Mouse (Mus musculus) kidney, embryonic 14.5 days (tissue): ENCODE data around the gene Gps1. TPM values are rescaled to one million over a fixed set of nuclear protein-coding genes. Genes with fewer than 3 reads are reported as not detected.
"Not testable (repeated sequence)": the region's sequence is repeated elsewhere in the genome, so short reads cannot be mapped to it uniquely, and the experiment has no call there.

Source experiments
- ATAC-seq: fragments of 200-750 bp; cut with Nextera tagmentation; 2 replicates; pipeline ENCODE4 v1.8.0; 2017; ENCODE audit warnings: moderate number of reproducible peaks, mild to moderate bottlenecking, moderate TSS enrichment, moderate library complexity; ENCODE audit not compliant: low FRiP score, low TSS enrichment
- H3K27ac ChIP-seq: fragments of 300-500 bp; sonication (generic); 2 replicates; pipeline ENCODE4 v1.5.1; 2014; ENCODE audit warnings: low read depth, mild to moderate bottlenecking, low read length, moderate library complexity, mixed read lengths
- H3K27me3 ChIP-seq: fragments of 300-500 bp; sonication (generic); 2 replicates; pipeline ENCODE4 v1.6.1; 2014; ENCODE audit warnings: mild to moderate bottlenecking, low read length; ENCODE audit not compliant: control insufficient read depth, insufficient read depth
- H3K36me3 ChIP-seq: fragments of 300-500 bp; sonication (generic); 2 replicates; pipeline ENCODE4 v1.6.1; 2014; ENCODE audit warnings: low read length, mixed read lengths; ENCODE audit not compliant: control insufficient read depth, insufficient read depth
- H3K4me1 ChIP-seq: fragments of 300-500 bp; sonication (generic); 2 replicates; pipeline ENCODE4 v1.6.1; 2014; ENCODE audit warnings: low read length, mixed read lengths; ENCODE audit not compliant: control insufficient read depth, insufficient read depth
- H3K4me2 ChIP-seq: fragments of 300-500 bp; sonication (generic); replicated peaks from 2 replicates; pipeline ENCODE4 v1.6.1; 2014; ENCODE audit warnings: low read depth, mild to moderate bottlenecking, low read length
- H3K4me3 ChIP-seq: fragments of 300-500 bp; sonication (generic); 2 replicates; pipeline ENCODE4 v1.5.1; 2014; ENCODE audit warnings: mild to moderate bottlenecking, low read length
- H3K9ac ChIP-seq: fragments of 300-500 bp; sonication (generic); 2 replicates; pipeline ENCODE4 v1.6.1; 2014; ENCODE audit warnings: low read depth, mild to moderate bottlenecking, low read length, moderate library complexity
- H3K9me3 ChIP-seq: fragments of 300-500 bp; sonication (generic); 2 replicates; pipeline ENCODE4 v1.6.1; 2016; ENCODE audit warnings: low read length; ENCODE audit not compliant: control insufficient read depth
- WGBS: fragments of 180-500 bp; shearing (Covaris S2); extraction: QIAGEN DNeasy Blood & Tissue Kit; methylation state at CpG from one replicate; pipeline ENCODE4 v1.1.7; 2014; 5-methylcytosine and 5-hydroxymethylcytosine counted together
- polyA plus RNA-seq: library from polyadenylated mRNA; unstranded; fragments of >200 nt; fragmentation: Nextera tagmentation; extraction: Ambion mirVana; gene quantifications from 2 replicates; pipeline ENCODE4 v1.2.1, GENCODE M21; 2014

Gene Gps1
- polyA plus RNA-seq, 1 experiment from 2014 or later, result 239 TPM

DNA sequence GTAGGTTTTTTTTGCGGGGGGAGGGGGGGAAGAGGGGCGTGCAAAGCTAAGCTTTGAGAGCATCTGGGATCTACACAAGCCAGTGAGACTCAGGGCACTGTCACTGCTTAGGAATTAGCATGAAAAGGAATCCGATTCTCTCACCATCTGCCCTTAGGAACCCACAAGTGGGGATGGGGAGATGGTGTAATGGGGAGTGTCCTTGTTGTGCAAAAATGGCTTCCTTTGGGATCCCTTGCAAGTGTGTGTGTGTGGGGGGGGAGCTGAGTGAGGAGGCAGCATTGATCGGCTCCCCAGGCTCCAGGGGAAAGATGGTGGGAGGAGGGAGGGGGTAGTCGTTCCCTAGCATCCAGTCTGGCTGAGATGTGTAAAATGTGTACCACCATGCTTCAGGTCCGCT lies 6.9 kb upstream of the Gps1 start:
- Histone ChIP-seq H3K27me3 (no peaks in the 10 kb centered on the region), H3K9ac (no peak overlapping the region), H3K4me2 (no peak overlapping the region), H3K36me3 (peaks cover 13% of the 10 kb centered on the region; the same call in 1 of the 2 replicates), H3K27ac (no peak overlapping the region), H3K4me1 (no peaks in the 10 kb centered on the region), H3K9me3 (no peaks in the 10 kb centered on the region), H3K4me3 (no peak overlapping the region)
- ATAC-seq, result no peak
- WGBS, result 40% methylated on average over 6 of the region's 6 CpGs

DNA sequence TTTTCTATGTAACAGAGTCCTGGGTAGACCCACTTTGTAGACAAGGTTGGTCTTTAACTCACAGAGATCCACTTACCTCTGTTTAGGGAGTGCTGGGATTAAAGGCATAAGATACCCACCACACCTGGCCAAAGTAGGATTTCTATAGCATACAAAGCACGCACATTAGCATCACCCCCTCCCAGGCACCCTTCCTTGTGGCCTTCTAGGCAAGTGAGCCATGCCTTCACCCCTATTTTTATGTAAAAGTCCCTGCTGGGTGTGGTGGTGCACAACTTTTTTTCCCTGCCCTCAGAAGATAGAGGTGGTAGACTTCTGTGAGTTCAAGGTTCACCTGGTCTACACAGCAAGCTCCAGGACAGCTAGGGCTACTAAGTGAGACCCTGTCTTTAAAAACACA lies 4.2 kb upstream of the Gps1 start:
- ATAC-seq, result no peak
- no peak overlapping the region for H3K4me3 ChIP-seq
- no peaks in the 10 kb centered on the region for H3K27me3 ChIP-seq
- H3K4me1 ChIP-seq, result peaks cover 8% of the 10 kb centered on the region; the same call in 1 of the 2 replicates
- no peak overlapping the region for H3K9ac ChIP-seq
- H3K9me3 ChIP-seq, result no peaks in the 10 kb centered on the region
- H3K36me3 ChIP-seq, result peaks cover 13% of the 10 kb centered on the region; the same call in 1 of the 2 replicates
- H3K4me2 ChIP-seq, result no peak overlapping the region
- WGBS, result 94% methylated on average over 1 of the region's 1 CpGs
- no peak overlapping the region for H3K27ac ChIP-seq

DNA sequence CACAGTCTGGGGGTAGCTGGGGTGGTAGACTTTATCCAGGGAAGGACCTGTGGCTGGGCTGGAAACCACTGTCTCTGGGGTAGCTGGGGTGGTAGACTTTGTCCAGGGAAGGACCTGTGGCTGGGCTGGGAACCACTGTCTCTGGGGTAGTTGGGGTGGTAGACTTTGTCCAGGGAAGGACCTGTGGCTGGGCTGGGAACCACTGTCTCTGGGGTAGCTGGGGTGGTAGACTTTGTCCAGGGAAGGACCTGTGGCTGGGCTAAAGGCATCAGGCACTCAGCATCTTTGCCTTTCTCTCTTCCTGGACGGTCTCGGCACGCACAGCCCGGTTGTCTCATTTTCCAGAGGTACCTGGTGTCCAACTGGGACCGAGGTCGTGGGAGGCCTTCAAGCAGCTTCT lies 2.7 kb upstream of the Gps1 start:
- H3K36me3 ChIP-seq, result peaks cover 21% of the 10 kb centered on the region; the same call in 1 of the 2 replicates
- H3K9me3 ChIP-seq, H3K4me3 ChIP-seq, H3K4me2 ChIP-seq, H3K9ac ChIP-seq, H3K27me3 ChIP-seq, ATAC-seq, H3K27ac ChIP-seq: not testable (repeated sequence)
- H3K4me1 ChIP-seq, result peaks cover 16% of the 10 kb centered on the region
- WGBS, result 96% methylated on average over 6 of the region's 6 CpGs

DNA sequence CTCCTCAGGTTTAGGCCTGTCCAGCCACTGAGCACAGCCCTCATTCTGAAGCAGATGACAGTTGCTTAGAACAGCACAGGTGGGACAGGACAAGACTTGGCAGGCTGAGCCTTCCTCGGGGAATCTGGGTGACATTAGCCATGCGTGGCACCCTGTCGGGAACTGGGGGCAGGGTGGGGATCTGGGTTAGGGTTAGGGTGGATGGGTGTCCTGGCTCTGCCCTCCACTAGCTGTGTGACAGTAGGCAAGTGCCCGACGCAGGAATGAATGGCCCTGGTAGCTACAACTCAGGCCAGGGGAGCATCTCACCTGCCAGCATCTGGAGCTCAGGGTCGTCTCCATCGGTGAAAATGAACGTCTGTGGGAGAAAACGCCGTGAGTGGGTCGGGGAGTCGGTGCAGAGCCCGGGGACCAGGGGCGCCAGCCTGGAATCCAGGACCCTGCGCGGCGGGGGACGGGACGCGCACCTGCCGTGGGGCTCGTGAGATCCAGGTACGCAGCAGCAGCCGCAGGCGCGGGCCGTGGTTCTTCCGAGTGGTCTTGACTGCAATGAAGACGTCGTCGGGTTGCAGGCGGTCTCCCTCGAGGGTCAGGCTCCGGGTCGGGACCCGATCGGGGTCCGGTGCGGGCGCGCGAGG lies 527 bp upstream of the Gps1 start:
- Histone ChIP-seq H3K27me3 (no peaks in the 10 kb centered on the region), H3K36me3 (peaks cover 38% of the 10 kb centered on the region), H3K4me2 (peak overlapping the region; percentile 97), H3K4me1 (peaks cover 16% of the 10 kb centered on the region), H3K4me3 (peak overlapping the region; percentile 97), H3K9ac (peak overlapping the region; percentile 90), H3K27ac (peak overlapping the region; percentile 47), H3K9me3 (no peaks in the 10 kb centered on the region)
- peak; percentile 2; the same call in 1 of the 2 replicates for ATAC-seq
- WGBS, result 2% methylated on average over 35 of the region's 42 CpGs

DNA sequence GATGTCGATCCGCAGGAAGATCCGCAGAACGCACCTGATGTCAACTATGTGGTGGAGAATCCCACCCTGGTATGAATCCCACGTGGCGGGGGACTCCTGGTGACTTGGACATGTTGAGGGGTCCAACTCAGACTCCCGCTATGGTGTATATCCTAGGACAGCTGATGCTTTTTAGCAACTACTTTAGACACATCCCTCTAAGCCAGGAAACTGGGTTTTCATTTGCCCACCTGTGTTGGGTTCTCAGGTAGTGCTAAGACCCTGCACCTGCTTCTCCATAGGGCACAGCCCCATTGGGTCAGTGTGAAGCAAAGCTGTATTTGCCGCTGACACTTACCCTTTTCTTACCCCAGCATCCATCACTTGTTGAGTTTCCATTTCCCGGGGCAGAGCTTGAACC lies 1.1 kb downstream of the Gps1 start:
- Histone ChIP-seq H3K9me3 (no peaks in the 10 kb centered on the region), H3K4me2 (peak overlapping the region; percentile 97), H3K9ac (peak overlapping the region; percentile 90), H3K4me1 (peaks cover 16% of the 10 kb centered on the region), H3K27ac (no peak overlapping the region), H3K27me3 (no peaks in the 10 kb centered on the region), H3K4me3 (peak overlapping the region; percentile 97), H3K36me3 (peaks cover 50% of the 10 kb centered on the region)
- no peak for ATAC-seq
- WGBS, result 36% methylated on average over 9 of the region's 9 CpGs

DNA sequence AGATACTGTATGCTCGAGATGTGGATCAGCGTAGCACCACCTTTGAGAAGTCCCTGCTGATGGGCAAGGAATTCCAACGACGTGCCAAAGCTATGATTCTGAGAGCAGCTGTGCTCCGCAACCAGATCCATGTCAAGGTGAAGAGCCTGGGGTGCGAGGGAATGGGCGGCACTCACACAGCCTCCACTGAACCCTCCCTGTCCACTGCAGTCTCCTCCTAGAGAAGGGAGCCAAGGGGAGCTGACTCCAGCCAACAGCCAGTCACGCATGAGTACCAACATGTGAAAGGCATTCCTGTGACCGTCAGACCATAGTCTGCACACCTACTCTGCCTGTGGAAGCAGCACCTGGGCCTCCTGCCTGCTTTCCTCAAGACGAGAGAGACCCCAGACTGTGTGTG lies 4.4 kb downstream of the Gps1 start:
- not testable (repeated sequence) for H3K9ac ChIP-seq, H3K4me3 ChIP-seq, H3K4me2 ChIP-seq, H3K9me3 ChIP-seq, H3K27ac ChIP-seq, H3K27me3 ChIP-seq
- 0 out of 2 replicates have a peak, but pooled peaks have one; percentile 16 for ATAC-seq
- peaks cover 10% of the 10 kb centered on the region for H3K4me1 ChIP-seq
- WGBS, result 67% methylated on average over 9 of the region's 10 CpGs
- peaks cover 71% of the 10 kb centered on the region for H3K36me3 ChIP-seq

DNA sequence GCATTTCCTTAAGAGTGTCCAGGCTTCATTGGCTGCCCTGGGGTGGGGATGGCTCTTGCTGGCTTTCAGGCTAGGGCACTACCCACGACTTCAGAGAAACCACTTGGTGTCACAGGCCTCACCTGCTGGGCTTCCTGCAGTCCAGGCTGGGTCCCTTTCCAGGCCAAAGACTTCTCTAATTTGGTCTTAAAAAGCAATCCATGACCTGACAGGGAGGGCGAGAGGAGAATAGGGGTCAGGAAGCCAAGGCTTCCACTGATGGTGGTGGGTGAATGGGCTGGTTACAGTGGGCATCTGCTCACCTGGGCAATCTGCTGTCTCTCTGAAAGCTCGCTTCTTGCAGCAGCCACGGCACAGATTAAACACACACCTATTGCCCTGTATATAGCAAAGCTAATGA lies 5.3 kb downstream of the Gps1 start:
- H3K9me3 ChIP-seq, result no peaks in the 10 kb centered on the region
- no peak overlapping the region for H3K4me3 ChIP-seq
- H3K4me2 ChIP-seq, result no peak overlapping the region
- H3K27ac ChIP-seq, result no peak overlapping the region
- H3K9ac ChIP-seq, result no peak overlapping the region
- ATAC-seq, result no peak
- peaks cover 8% of the 10 kb centered on the region for H3K4me1 ChIP-seq
- H3K27me3 ChIP-seq, result no peaks in the 10 kb centered on the region
- WGBS, result 89% methylated on average over 4 of the region's 4 CpGs
- peaks cover 80% of the 10 kb centered on the region for H3K36me3 ChIP-seq

DNA sequence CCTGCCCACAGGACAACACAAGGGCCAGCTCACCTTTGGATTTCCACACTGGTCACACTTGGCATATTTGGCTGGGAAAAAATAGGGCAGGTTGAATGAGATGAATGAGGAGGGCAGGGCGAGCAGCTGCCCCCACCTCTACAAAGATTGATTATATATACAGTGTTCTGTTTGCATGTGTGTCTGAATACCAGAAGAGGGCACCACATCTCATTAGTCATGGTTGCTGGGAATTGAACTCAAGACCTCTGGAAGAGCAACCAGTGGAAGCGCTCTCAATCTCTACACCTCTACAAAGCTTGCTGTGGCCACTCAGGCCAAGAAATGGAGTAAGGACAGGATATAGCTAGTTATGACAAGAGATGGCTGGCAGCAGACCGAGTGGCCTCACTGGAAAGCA lies 5.7 kb downstream of the Gps1 start:
- no peaks in the 10 kb centered on the region for H3K9me3 ChIP-seq
- H3K27ac ChIP-seq, result no peak overlapping the region
- no peaks in the 10 kb centered on the region for H3K27me3 ChIP-seq
- no peak overlapping the region for H3K4me3 ChIP-seq
- ATAC-seq, result no peak
- H3K9ac ChIP-seq, result no peak overlapping the region
- 90% methylated on average over 3 of the region's 3 CpGs for WGBS
- H3K4me1 ChIP-seq, result peaks cover 9% of the 10 kb centered on the region
- no peak overlapping the region for H3K4me2 ChIP-seq
- peaks cover 80% of the 10 kb centered on the region for H3K36me3 ChIP-seq

DNA sequence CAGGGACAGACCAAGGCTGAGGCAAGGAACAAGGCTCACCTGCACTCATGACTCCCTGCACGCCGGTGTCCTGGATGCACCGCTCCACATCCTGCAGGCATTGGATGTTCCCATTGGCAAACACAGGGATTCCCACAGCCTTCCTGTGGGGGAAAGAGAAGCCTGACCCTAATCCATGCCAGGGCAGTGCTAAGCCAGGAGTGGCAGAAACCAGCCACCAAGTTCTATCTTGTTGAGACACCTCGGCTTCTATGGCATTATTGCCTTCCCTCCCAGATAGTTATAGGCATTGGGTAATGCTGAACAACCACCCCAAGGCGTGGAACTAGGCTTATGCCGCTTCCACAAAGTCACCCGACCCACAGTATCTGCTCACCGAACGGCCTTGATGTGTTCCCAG lies 8.6 kb downstream of the Gps1 start:
- no peak for ATAC-seq
- no peak overlapping the region for H3K9ac ChIP-seq
- no peak overlapping the region for H3K4me3 ChIP-seq
- H3K27ac ChIP-seq, result no peak overlapping the region
- H3K4me2 ChIP-seq, result no peak overlapping the region
- H3K27me3 ChIP-seq, result no peaks in the 10 kb centered on the region
- no peaks in the 10 kb centered on the region for H3K9me3 ChIP-seq
- peaks cover 59% of the 10 kb centered on the region for H3K36me3 ChIP-seq
- WGBS, result 93% methylated on average over 9 of the region's 9 CpGs
- peaks cover 10% of the 10 kb centered on the region for H3K4me1 ChIP-seq
